Mouse (Mus musculus): Measurements from ENCODE around the gene Rbm46.

Gene Rbm46

DNA sequence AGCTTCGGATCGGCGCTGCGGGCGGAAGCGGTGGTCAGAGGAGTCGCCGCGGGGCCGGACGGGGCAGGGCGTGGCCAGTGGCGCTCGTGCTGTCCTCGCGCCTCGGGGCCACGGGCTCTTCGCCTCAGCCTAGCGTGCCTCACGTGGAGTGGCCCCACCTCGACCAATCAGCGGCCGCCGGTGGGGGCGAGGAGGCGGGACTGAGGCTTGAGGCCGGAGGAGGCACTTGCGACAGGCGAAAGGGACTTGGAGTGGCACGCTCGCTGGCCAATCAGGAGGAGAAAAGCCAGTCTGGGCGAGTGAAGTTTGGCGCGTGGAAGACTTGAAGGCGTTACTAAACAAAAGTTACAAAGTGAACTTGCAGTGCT, at the start of gene Rbm46:
Rbm46 (minus strand) TSS at position 112 of the 368 bp plus-strand sequence.
- peak; percentile 62 to 80 for DNase-seq

DNA sequence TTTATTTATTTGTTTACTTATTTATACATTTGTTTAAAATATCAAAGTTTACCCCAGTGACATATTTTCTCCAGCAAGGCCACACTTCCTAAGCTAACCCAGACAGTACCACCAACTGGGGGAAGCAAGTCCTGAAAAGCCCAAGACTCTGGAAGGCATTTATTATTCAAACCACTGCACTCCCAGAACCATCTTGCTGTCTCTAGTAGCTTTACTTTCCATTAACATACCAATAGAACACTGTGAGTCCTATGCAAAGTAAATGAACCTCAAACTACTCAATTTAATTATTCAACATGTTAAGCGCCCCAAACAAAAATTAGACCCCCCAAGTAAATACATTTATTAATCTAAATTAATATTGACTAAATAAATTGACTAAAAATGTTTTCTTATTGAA, 39.3 kb upstream of the Rbm46 start:
- DNase-seq, result no peak

DNA sequence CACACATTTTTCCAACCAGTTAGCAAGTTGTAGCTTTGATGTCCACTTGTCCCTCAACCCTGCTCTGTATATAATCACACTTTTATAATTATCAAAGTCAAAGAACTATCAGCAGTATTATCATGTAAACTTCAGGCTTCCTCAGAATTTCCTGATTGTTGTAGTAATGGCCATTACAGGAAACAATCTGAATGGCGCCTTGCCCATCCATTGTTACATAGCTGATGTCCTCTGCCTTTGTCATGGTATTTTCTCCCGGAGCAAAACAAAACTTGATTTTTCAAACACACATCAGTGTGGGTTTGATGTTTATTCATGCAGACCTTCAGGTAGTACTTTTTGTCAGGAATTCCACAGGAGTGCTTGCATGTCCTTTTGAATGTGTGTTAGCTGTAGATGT, 32.4 kb upstream of the Rbm46 start:
- DNase-seq, result no peak

DNA sequence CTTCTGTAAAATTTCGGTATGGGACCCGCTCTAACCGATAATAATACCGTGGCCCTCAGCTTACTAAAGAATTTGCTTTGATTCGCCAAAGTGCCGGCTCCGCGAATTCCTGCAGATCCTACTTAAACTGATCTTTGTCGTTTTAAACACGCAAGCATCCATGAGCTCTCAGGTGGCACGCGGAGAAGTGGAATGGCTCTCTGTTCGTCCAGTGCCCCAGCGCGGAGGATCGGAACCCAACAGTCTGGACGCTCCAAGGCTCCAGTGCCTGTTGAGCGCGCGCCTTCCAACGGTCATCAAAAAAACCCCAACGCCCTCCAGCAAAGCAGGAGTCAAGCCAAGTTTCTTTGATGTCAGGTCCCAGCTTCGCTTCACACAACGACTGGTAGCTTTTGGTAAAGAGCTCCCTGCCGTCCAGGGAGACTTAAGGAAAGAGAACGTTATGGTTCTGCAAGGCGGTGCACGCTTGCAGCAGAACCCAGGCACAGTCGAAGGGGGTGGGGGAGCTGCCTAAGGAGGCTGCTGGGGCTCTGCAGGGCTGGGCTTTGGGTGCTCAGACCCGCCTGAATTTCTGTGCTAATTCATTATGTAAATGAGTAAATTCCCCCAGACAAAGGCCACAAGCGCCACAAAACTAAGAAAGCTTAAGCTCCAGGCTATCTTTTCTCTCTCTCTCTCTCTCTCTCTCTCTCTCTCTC, 28.1 kb upstream of the Rbm46 start:
- peak in 1 of 2 experiments; percentile 19 for DNase-seq

DNA sequence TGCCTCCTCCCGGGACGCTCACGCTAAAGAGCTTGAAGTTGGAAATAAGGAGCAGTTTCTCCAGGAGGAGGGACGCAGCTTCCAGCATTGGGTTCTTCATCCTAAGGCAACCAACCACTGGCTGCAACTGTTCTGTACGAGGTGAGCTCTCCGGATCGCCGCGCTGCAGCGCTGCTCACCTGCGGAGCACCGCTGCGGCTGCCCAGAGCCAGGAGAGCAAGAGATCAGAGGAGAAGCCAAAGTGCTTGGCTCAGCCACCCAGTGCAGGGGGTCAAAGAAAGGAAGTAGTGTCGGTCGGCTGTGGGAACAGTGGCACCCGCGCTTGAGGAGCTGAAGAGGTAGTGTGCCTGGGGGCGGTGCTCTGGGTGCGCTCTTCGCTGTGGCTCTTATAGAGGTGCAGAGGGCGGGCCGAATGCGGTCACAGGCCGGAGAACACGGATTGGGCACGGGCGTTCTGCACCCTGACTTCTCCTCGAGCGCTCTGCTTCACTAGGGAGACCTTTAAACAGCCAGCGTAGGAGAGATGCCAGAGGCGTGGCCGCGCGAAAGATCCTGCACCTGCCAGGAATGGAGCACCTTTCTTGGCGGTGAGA, 27.4 kb upstream of the Rbm46 start, which contains the start of gene Lrat:
Lrat (minus strand) TSS at position 361 of the 593 bp plus-strand sequence.
- peak; percentile 76 to 80 for DNase-seq

DNA sequence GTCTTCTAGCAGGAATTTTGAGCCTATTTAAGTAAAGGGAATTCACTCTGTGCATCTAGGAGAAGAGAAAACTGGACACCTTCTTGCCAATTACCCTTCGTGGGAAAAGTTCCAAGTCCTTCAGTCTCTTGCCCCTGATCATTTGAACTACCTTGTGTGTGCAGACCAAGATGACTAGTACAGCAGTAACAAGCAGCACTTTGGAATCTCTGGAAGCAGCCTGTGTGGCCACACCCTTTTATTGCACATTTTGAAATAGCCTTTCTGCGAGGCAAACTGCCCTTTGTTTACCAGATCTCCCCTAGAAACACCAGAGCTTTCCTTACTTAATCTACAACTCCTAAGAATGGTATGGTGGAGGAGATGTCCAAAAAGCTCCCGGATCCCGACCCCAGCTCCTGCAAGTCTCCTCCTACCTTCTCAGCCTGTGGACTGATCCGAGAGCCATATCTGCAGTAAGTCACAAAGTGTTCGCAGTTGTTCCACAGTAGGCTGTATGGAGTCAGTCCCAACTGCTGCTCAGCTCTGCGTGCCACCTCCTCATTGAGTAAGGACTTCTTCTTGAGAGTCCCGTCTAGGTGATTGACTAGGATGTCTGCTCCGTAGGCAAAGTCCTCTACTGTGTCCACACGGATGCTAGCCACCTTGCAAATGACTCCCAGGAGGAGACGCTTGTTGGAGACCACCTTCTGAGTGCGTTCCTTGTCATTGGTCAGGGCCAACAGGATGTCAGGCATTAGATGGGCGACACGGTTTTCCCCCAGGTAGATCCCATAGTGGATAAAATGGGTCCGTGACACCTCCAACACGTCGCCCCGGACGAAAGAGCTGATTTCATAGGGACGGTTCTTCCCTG, 26.7 kb upstream of the Rbm46 start:
- DNase-seq, result no peak

DNA sequence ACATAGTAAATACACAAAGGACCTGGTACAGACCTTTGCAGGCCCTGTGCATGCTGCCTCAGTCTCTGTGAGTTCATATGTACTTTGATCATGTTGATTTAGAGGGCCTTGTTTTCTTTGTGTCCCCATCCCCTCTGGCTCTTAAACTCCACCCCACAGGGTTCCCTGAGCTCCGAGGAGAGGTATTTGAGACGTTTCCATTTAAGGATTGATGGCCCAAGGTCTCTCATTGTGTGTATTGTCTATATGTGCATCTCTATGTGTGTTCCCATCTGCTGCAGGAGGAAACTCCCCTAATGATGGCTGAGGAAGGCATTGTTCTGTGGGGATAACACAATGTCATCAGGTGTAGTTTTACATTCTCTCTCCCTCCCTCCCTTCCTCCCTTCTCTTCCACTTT, 12.6 kb upstream of the Rbm46 start:
- DNase-seq, result no peak

DNA sequence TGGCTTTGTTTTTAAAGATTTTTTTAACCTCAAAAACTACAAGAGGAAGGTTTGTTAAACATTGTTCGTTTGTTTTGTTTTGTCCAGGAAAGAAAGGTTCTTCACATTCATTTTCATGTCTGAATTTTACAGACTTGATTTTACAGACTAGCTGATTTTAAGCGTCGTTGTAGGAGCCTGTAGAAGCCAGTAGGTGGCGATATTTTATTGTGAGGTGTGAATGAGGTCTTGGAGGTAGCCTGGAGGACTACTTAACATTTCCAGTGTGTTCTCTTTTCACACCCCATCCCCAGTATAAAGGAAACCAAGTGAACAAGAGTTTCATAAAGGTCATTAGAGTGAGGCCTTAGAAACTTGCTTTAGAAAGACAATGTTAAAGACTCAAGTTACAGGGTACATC, 975 bp upstream of the Rbm46 start:
- DNase-seq, result peak; percentile 15 to 47

DNA sequence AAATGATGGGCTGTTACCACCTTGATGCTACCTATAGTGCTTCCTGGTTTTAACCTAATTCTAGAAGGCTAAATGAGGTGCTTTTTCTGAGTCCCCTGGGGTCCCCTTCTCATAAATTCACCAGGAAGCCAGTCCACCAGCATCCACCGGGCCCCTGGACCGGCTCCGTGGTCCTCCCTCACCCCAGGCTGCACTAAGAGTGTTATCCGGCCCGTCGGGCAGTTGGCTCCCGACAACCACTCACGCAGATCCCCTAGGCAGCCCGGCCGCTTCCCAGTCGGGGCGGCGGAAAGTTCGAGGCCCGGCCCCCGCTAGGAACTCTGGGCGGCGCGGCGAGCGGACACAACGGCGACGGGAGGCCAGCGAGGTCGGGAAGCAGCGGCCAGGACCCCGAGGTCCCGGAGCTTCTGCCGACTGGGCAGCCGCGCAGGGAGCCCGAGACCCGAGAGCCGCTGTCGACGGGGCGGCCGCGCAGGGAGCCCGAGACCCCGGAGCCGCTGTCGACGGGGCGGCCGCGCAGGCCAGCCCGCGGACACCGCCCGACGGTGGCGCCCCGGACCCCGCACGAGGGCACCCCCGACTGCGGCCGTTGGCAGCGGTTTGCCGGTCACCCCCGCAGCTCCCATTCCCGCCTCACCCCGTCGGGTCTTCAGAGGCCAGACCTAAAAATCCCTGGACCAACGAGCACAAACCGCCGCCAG, 462 bp downstream of the Rbm46 start:
- no peak for DNase-seq

DNA sequence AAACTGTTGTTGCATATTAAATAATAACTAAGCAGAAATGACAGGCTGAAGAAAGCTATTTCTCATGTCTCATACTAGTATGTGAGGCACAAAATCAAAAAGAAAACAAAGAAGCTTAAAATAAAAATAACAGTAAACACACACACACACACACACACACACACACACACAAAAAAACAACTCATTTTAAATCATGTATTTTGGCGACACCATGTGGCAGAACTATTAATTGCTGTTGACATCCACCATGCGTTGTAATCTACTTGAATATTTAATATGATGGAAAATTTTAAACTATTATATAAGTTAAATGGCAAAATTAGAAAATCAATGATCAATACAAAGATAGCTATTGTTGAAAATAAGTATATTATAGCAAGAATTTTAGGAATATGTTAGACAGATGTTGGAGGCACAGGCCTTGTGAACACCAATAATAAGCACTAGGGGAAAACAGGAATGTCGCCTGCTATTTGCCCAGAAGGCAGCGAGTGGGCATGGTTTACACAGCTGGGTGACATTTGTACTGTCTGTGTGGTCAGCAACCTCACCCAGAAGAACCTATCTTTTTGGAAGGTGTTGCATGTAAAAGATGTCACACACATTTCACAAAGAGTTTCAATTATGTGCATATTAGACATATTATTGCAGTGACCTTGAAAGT, 18.7 kb downstream of the Rbm46 start:
- peak in 1 of 2 experiments; percentile 53 for DNase-seq

DNA sequence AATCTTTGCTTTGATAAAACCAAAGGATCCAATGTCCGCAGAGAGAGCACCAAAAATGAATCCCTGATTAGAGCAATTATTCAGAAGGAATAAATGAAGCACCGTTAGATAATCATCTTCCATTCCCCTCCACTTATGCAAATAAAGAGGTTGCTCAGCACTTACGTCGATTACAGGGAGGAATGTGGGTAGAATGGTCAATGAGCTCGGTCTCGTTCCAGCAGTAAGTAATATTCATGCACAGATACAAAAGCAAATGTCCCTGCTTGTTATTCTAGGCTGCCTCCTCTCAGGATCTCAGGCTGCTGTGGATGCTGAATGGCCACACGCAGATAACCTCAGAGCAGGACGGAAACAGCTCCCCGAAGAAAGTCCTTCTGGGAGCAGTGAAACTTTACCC, 51.1 kb downstream of the Rbm46 start:
- no peak for DNase-seq

DNA sequence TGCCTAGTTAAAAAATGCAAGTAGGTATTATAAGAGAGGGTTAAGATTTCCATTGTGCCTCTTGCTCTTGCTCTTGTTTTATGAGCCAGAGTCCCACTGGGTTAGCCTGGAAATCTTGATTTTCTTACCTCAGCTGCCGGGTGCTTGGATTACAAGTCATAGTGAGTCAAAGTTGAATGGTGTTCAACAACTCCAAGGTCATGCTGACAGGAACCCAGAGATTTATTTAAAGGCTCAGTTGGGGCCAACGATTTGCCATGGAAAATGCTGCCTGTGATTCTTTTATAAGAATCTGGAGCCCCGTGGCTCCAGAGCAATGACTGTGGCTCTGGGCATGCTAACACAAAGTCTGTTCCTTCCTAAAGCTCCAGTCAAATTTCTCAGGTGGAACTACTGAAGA, 64.4 kb downstream of the Rbm46 start:
- no peak for DNase-seq

DNA sequence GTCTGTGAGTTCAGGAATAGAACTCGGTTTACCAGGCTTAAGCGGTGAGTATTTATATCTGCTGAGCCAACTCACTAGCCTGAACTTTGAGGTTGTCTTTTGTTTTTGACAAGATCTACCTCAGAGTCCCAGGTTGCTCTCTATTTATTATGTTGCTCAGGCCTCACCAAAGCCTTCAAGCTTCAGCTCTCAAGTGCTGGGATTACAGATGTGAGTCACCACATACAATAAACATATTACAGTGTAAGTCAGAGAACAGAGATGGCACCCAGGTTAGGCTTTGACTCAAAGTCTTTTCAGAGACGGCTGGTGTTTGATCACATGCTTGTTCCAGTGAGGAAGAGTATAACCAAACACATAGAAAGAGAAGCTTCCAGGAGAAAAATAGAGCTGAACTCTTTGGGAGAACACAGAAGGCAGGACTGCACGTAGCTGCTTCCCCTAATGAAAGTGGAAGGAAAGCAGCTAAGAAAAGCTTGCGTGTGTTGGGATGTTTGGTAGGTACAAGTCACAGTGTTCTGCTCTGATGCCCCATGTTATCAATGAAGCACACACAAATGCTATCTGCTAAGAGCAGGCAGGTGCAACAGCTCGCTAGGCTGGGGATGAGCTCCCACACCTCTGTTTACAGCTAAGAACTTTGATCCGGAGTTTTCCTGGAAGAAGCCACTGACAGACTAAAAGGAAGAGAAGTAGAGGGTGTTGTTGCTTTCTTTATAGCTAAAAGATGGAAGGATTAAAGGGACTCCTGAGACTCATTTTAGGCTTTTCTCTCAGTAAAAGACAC, 65.8 kb downstream of the Rbm46 start:
- no peak for DNase-seq

DNA sequence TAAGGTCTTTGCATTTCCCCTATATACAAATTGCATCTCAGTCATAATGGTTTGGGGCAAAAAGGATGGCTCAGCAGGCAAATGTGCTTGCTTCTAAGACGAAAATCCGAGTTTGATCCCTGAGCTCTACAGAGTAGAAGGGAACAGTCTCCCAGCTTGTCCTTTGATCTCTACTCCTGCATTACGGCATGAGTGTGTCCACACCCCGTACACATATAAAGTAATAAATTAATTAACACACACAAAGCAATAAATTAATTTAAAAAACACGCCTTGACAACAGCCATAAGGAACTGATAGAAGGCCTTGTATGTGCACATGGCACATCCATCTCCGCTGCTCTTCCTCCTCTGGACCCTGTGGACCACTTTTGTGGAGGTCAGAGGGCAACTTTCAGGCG, 66.5 kb downstream of the Rbm46 start:
- DNase-seq, result no peak

DNA sequence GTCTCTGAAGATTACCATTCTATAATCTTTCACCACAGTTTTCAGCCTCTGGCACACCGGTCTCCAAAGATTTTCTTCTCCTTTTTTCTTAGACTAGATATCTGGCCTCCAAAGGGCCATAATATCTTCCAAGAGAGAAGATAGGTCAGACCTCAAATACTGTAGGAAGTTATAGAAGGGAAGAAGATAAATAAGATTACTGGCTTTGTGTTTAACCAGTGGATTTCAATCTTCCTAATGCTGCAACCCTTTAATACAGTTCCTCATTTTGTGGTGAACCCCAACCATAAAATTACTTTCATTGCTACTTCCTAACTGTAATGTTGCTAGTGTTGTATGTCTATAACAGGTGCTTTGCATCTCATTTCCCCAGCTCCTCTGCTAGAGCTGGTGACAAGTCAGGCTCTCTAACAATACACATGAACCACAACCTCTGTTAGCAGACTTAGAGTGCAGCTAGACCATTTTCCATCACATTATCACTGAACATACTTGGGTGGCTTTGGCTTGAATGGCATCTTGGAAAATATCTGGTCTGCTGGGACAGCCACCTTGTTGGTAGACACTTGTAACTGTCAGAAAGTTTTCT, 67.9 kb downstream of the Rbm46 start:
- no peak for DNase-seq

DNA sequence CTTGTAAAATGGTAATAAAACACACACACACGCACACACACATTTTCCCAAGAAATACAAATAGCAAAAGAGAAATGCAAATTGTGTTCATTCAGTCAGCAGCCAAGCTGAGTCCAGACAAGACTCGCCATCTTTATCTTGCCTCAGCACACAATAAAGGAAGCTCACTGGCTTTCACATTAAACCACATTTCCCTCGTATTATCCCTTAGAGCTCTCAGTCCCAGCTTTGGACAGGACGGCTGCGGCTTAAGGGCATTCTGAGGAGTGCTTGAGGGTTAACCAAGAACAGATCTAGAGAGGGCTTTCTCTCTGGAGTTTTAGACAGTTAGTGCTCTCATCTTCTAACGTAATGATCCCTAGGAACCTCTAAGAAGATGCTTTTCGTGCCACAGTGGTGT, 71.0 kb downstream of the Rbm46 start:
- DNase-seq, result no peak

DNA sequence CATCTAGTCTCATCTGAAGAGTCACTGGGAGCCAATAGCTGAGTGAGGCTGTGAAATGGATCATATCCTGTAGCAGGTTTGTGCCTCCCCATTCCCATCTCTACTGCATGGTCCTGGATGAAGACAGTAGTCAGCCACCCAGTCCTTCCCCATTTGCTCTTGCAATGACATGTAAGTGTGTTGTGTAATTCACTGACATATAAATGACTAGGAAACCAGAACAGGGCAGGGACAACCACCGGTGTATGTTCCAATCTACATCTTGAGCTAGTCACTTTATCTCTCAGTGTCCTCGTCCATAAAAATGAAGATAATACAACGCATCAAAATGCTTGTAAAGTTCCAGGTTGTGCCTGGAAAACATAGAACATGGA, 75.8 kb downstream of the Rbm46 start:
- no peak for DNase-seq

DNA sequence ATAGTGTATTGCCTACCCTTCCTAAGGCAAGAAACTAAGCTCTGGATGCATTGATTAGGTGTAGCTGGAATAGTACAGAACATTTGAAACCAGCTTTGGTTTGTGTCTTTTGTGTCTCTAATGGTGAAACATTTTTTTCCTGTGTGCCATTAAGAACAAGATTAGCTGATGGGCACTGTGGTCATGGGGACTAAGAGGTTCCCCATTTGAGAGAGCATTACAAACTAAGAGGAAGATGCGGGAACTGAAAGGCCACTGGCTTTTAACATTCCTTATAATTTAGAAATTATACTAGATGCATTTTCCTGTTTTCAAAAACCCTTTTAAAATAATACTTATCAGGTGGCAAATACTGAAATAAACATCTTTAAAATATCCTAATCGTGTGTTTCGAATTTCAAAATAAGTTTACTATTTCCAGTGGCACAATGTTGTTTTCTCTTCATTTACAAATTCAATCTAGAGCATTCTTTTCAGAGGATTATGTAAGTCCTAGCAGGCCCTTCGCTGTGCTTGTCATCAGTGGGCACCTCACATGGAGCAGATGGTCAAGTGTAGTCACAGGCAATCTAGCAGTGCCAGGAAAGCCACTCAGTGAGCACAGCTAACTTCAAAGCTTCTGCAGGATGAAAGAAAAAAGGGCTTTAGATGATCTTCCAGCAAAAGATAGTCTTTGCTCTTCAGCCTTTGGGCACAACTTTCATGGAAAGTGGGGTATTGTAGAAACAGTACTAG, 76.4 kb downstream of the Rbm46 start:
- DNase-seq, result no peak

DNA sequence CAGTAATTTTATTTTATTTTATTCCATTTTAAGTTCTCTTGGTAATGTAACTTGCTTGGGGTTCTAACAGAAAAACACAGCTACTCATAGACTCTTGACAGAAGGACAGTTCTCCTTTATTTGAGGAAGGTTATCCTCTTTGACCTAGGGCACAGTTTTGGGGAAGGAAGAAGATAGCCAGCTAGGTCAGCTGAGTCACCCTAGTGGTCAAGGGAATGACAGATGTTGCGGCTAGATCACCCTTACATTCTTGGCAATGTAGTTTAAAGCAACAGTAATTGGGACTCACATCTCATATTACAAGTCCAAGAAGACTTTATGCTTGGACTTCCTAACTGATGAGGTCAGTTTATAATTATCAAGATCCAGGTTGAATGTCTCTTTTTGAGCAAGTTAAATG, 82.6 kb downstream of the Rbm46 start:
- no peak for DNase-seq

DNA sequence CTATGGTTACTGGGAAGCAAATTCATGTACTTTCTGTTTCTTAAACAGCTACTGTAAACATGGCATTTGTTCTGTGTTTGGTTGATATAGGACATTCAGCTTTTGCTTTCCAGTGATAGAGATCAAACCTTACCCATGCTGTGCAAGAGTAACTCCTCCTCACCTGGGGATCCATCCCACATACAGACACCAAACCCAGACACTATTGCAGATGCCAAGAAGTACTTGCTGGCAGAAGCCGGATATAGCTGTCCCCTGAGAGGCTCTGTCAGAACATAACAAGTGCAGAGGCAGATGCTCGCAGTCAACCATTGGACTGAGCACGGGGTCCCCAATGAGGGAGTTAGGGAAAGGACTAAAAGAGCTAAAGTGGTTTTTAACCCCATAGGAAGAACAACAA, 84.6 kb downstream of the Rbm46 start:
- no peak for DNase-seq

All from kidney, postnatal 36 days (tissue).